Mouse (Mus musculus) CH12.LX (cell line): Measurements from ENCODE around the gene Sufu. TPM values are rescaled to one million over a fixed set of nuclear protein-coding genes. Genes with fewer than 3 reads are reported as not detected.

ENCODE experiments used
- DNase-seq: peaks from one replicate; pipeline ENCODE4 v3.0.0-alpha.2; 2013; ENCODE audit errors: extremely low read depth
- H3K27ac ChIP-seq: 2 replicates; pipeline ENCODE4 v1.5.1; 2012; ENCODE audit warnings: low read depth, mild to moderate bottlenecking, control low read depth, moderate library complexity; ENCODE audit not compliant: insufficient read depth
- H3K27me3 ChIP-seq: replicated peaks from 2 replicates; pipeline ENCODE3; 2012; ENCODE audit warnings: inconsistent platforms
- H3K36me3 ChIP-seq, 2 experiments: replicated peaks in 1 of 2; 2 replicates each; pipeline versions ENCODE3 to v1.6.1; 2012; ENCODE audit warnings: inconsistent platforms in 1 of 2, low read length in 1 of 2, mild to moderate bottlenecking in 1 of 2, mixed read lengths in 1 of 2, moderate library complexity in 1 of 2; ENCODE audit not compliant: control insufficient read depth in 1 of 2, insufficient read depth in 1 of 2
- H3K4me1 ChIP-seq, 2 experiments: 2 replicates each; pipeline ENCODE4 v1.6.1; 2012; ENCODE audit warnings: inconsistent platforms in 1 of 2, moderate library complexity in 1 of 2; ENCODE audit not compliant: insufficient read depth in 2 of 2, control insufficient read depth in 1 of 2
- H3K4me2 ChIP-seq: 2 replicates; pipeline ENCODE4 v1.6.1; 2012; ENCODE audit warnings: low read depth, mild to moderate bottlenecking, control low read depth; ENCODE audit not compliant: poor library complexity, insufficient read depth, severe bottlenecking
- H3K4me3 ChIP-seq, 3 experiments: fragments of 150-350 bp in 1 of 3; sonication (generic) in 1 of 3; replicated peaks in 1 of 3; 2 replicates each; pipeline versions ENCODE3 to v1.5.1; 2011 to 2012; ENCODE audit warnings: low read depth in 2 of 3, low read length in 2 of 3, mild to moderate bottlenecking in 2 of 3, moderate library complexity in 2 of 3, control low read depth in 1 of 3, improper control_type of control experiment in 1 of 3, inconsistent platforms in 1 of 3, mixed read lengths in 1 of 3; ENCODE audit not compliant: poor library complexity in 1 of 3
- H3K79me2 ChIP-seq: replicated peaks from 2 replicates; pipeline ENCODE4 v1.6.1; 2012; ENCODE audit warnings: mild to moderate bottlenecking, moderate library complexity; ENCODE audit not compliant: control insufficient read depth, poor library complexity, insufficient read depth, severe bottlenecking; ENCODE audit errors: extremely low read depth
- H3K9ac ChIP-seq: 2 replicates; pipeline ENCODE4 v1.6.1; 2012; ENCODE audit warnings: low read depth, mild to moderate bottlenecking, control low read depth, moderate library complexity; ENCODE audit not compliant: insufficient read depth
- H3K9me3 ChIP-seq: replicated peaks from 2 replicates; pipeline ENCODE3; 2012; ENCODE audit warnings: low read length, inconsistent platforms, mixed read lengths
- BHLHE40 ChIP-seq: IDR thresholded peaks from 2 replicates; pipeline ENCODE4 v1.6.1; 2011; ENCODE audit warnings: mild to moderate bottlenecking, low read depth, low read length, improper control_type of control experiment
- CTCF ChIP-seq, 2 experiments: IDR thresholded peaks in 1 of 2; conservative IDR thresholded peaks in 1 of 2; 2 replicates each; pipeline ENCODE4 v1.5.1; 2011 to 2012; ENCODE audit warnings: low read depth in 2 of 2, low read length in 2 of 2, improper control_type of control experiment in 1 of 2, inconsistent platforms in 1 of 2, mild to moderate bottlenecking in 1 of 2, moderate library complexity in 1 of 2
- EP300 ChIP-seq: IDR thresholded peaks from 2 replicates; pipeline ENCODE4 v1.6.1; 2011; ENCODE audit warnings: low read length, improper control_type of control experiment
- HCFC1 ChIP-seq: IDR thresholded peaks from 2 replicates; pipeline ENCODE4 v1.6.1; 2012; ENCODE audit warnings: low read depth, mild to moderate bottlenecking, inconsistent platforms, low read length, improper control_type of control experiment
- IRF4 ChIP-seq: IDR thresholded peaks from 2 replicates; pipeline ENCODE4 v1.6.1; 2014; ENCODE audit warnings: low read depth, mild to moderate bottlenecking, inconsistent platforms, low read length, improper control_type of control experiment
- JUND ChIP-seq: conservative IDR thresholded peaks from 2 replicates; pipeline ENCODE4 v1.6.1; 2011; ENCODE audit warnings: low read depth, low read length, improper control_type of control experiment
- MAFK ChIP-seq: IDR thresholded peaks from 2 replicates; pipeline ENCODE4 v1.6.1; 2011; ENCODE audit warnings: low read length, improper control_type of control experiment; ENCODE audit not compliant: insufficient replicate concordance
- MAX ChIP-seq: IDR thresholded peaks from 2 replicates; pipeline ENCODE4 v1.6.1; 2011; ENCODE audit warnings: low read length, improper control_type of control experiment
- MEF2A ChIP-seq: IDR thresholded peaks from 2 replicates; pipeline ENCODE4 v1.6.1; 2014; ENCODE audit warnings: low read depth, mild to moderate bottlenecking, inconsistent platforms, low read length, improper control_type of control experiment, borderline replicate concordance
- POLR2AphosphoS2 ChIP-seq: IDR thresholded peaks from 2 replicates; pipeline ENCODE4 v1.6.1; 2011; ENCODE audit warnings: low read depth, low read length, improper control_type of control experiment
- RAD21 ChIP-seq: IDR thresholded peaks from 2 replicates; pipeline ENCODE4 v1.6.1; 2011; ENCODE audit warnings: low read depth, mild to moderate bottlenecking, low read length, improper control_type of control experiment, moderate library complexity
- RCOR1 ChIP-seq: conservative IDR thresholded peaks from 2 replicates; pipeline ENCODE4 v1.6.1; 2012; ENCODE audit warnings: low read depth, mild to moderate bottlenecking, inconsistent platforms, low read length, improper control_type of control experiment
- SMC3 ChIP-seq: IDR thresholded peaks from 2 replicates; pipeline ENCODE4 v1.6.1; 2011; ENCODE audit warnings: low read depth, low read length, improper control_type of control experiment
- dilution Hi-C: fragments of 300-500 bp; cut with MboI; formaldehyde crosslinking; loops from 2 replicates; pipeline ENCODE4 v1.14.3; 2020; ENCODE audit warnings: low sequenced_read_pairs; ENCODE audit not compliant: extremely low pct_unique_long_range_greater_than_20kb, extremely low pct_ligation_motif_present
- in situ Hi-C: fragments of 300-500 bp; cut with MboI; formaldehyde crosslinking; loops from 3 replicates; pipeline ENCODE4 v1.14.3; 2019; ENCODE audit warnings: low sequenced_read_pairs, low pct_ligation_motif_present, low pct_unique_long_range_greater_than_20kb, mixed read lengths
- polyA plus RNA-seq: library from polyadenylated mRNA; unstranded; fragments of >175 nt; gene quantifications from 2 replicates; pipeline ENCODE4 v1.2.1, GENCODE M21; 2012; ENCODE audit warnings: low read depth; ENCODE audit not compliant: insufficient read length
- total RNA-seq, 2 experiments: library from RNA; depleted of rRNA; stranded (reverse); fragments of 300-350 nt in 1 of 2; fragments of >200 nt in 1 of 2; gene quantifications; 2 replicates each; pipeline ENCODE4 v1.2.3; 2012 to 2014

The Sufu gene
- total and polyA plus RNA-seq, 3 experiments, result 3.6 to 22.6 (median 9.8) TPM

GRCm38 (mm10) chr19:46452052-46452827, 55.5 kb downstream of the Sufu start:
- Histone ChIP-seq H3K9me3 (no peaks in the 10 kb centered on the region), H3K4me3 (no peak overlapping the region), H3K4me2 (no peak overlapping the region), H3K27me3 (no peaks in the 10 kb centered on the region), H3K27ac (no peak overlapping the region), H3K9ac (no peak overlapping the region), H3K4me1 (peaks cover 0 to 20% of the 10 kb centered on the region in 2 experiments; a peak in 3 of 4 replicates), H3K79me2 (no peaks in the 10 kb centered on the region), H3K36me3 (peaks cover 35 to 90% of the 10 kb centered on the region in 2 experiments)
- dilution Hi-C loops (no loop called here), in situ Hi-C loops (no loop called here)
- peak; percentile 59 for DNase-seq
- TF ChIP-seq SMC3 (peak; percentile 64), RCOR1 (no peak), CTCF (conservative IDR thresholded peaks at IDR 0.05 in 1 of 2, IDR thresholded peaks at IDR 0.05 in 1 of 2; ENCODE audit: low read depth in 2 of 2, low read length in 2 of 2) (peak; percentile 72 to 85), MAFK (no peak), RAD21 (peak; percentile 71)

- Histone ChIP-seq H3K36me3 (peaks cover 35 to 96% of the 10 kb centered on the region in 2 experiments), H3K27me3 (no peaks in the 10 kb centered on the region), H3K9me3 (no peaks in the 10 kb centered on the region), H3K27ac (no peak overlapping the region), H3K79me2 (no peaks in the 10 kb centered on the region), H3K9ac (no peak overlapping the region), H3K4me3 (no peak overlapping the region), H3K4me2 (no peak overlapping the region), H3K4me1 (peaks cover 0 to 20% of the 10 kb centered on the region in 2 experiments; a peak in 3 of 4 replicates)
- no peak for DNase-seq
- in situ Hi-C loops (no loop called here), dilution Hi-C loops (no loop called here)
- no peak for TF ChIP-seq MEF2A
- no peak for TF ChIP-seq IRF4
- TF ChIP-seq POLR2AphosphoS2, result no peak
- TF ChIP-seq JUND, result no peak
- TF ChIP-seq CTCF (conservative IDR thresholded peaks at IDR 0.05 in 1 of 2, IDR thresholded peaks at IDR 0.05 in 1 of 2; ENCODE audit: low read depth in 2 of 2, low read length in 2 of 2), result no peak
- no peak for TF ChIP-seq MAX
- no peak for TF ChIP-seq BHLHE40
- TF ChIP-seq RCOR1, result no peak
- no peak for TF ChIP-seq EP300
- no peak for TF ChIP-seq HCFC1
Measured at GRCm38 (mm10) chr19:46452916-46453315, 56.2 kb downstream of the Sufu start.
